Mouse (Mus musculus) megakaryocyte, embryonic 14.5 days (primary cell): Measurements from ENCODE around the gene Sdr39u1.

Experiments used
- FLI1 ChIP-seq: IDR thresholded peaks from 2 replicates; pipeline ENCODE4 v1.6.1; 2012; ENCODE audit warnings: low read length, inconsistent platforms, mixed read lengths
- GATA1 ChIP-seq: IDR thresholded peaks from 3 replicates; pipeline ENCODE4 v1.6.1; 2012; ENCODE audit warnings: mixed read lengths, low read length, inconsistent platforms, borderline replicate concordance

- no peak for TF ChIP-seq FLI1
- TF ChIP-seq GATA1 = no peak
These were observed 17.9 kb downstream of the Sdr39u1 start for GRCm38 (mm10) chr14:55882171-55882641.
